Mouse (Mus musculus) midbrain, embryonic 13.5 days (tissue): ENCODE results near the gene Usp35. TPM values are rescaled to one million over a fixed set of nuclear protein-coding genes. Genes with fewer than 3 reads are reported as not detected.

Source experiments
- ATAC-seq: fragments of 200-750 bp; cut with Nextera tagmentation; 2 replicates; pipeline ENCODE4 v1.8.0; 2017; ENCODE audit warnings: mild to moderate bottlenecking, moderate TSS enrichment, moderate library complexity
- H3K27ac ChIP-seq: fragments of 300-500 bp; sonication (generic); 2 replicates; pipeline ENCODE4 v1.5.1; 2015; ENCODE audit warnings: inconsistent platforms, mild to moderate bottlenecking, moderate library complexity
- H3K27me3 ChIP-seq: fragments of 300-500 bp; sonication (generic); 2 replicates; pipeline ENCODE4 v1.6.1; 2015; ENCODE audit warnings: mild to moderate bottlenecking, inconsistent platforms
- H3K36me3 ChIP-seq: fragments of 300-500 bp; sonication (generic); 2 replicates; pipeline ENCODE4 v1.6.1; 2015; ENCODE audit warnings: mild to moderate bottlenecking, inconsistent platforms
- H3K4me1 ChIP-seq: fragments of 300-500 bp; sonication (generic); replicated peaks from 2 replicates; pipeline ENCODE4 v1.6.1; 2015; ENCODE audit warnings: inconsistent platforms
- H3K4me2 ChIP-seq: fragments of 300-500 bp; sonication (generic); replicated peaks from 2 replicates; pipeline ENCODE4 v1.6.1; 2015; ENCODE audit warnings: moderate library complexity, mild to moderate bottlenecking, inconsistent platforms
- H3K4me3 ChIP-seq: fragments of 300-500 bp; sonication (generic); replicated peaks from 2 replicates; pipeline ENCODE4 v1.5.1; 2015; ENCODE audit warnings: mild to moderate bottlenecking, inconsistent platforms
- H3K9ac ChIP-seq: fragments of 300-500 bp; sonication (generic); replicated peaks from 2 replicates; pipeline ENCODE4 v1.6.1; 2015; ENCODE audit warnings: mild to moderate bottlenecking, inconsistent platforms
- H3K9me3 ChIP-seq: fragments of 300-500 bp; sonication (generic); 2 replicates; pipeline ENCODE4 v1.6.1; 2016; ENCODE audit warnings: mild to moderate bottlenecking, inconsistent platforms
- WGBS: fragments of 180-500 bp; shearing (Covaris S2); methylation state at CpG from one replicate; pipeline ENCODE4 v1.1.7; 2015; 5-methylcytosine and 5-hydroxymethylcytosine counted together
- polyA plus RNA-seq: library from polyadenylated mRNA; unstranded; fragments of >200 nt; fragmentation: Nextera tagmentation; extraction: Ambion mirVana; gene quantifications from 2 replicates; pipeline ENCODE4 v1.2.1, GENCODE M21; 2015

Usp35 gene
- polyA plus RNA-seq, 1 experiment from 2014 or later, result 2.8 TPM

- WGBS, result 80% methylated on average over 5 of the region's 5 CpGs
- ATAC-seq, result no peak
Observed at GRCm38 (mm10) chr7:97356253-97356652, 24.4 kb upstream of the Usp35 start.

GRCm38 (mm10) chr7:97355068-97355841, 23.4 kb upstream of the Usp35 start:
- Histone ChIP-seq H3K27me3 (no peaks in the 10 kb centered on the region), H3K4me1 (no peaks in the 10 kb centered on the region)
- no peak for ATAC-seq

More at GRCm38 (mm10) chr7:97356253-97356652, 24.4 kb upstream of the Usp35 start:
- Histone ChIP-seq H3K9ac (no peak overlapping the region), H3K9me3 (no peaks in the 10 kb centered on the region), H3K36me3 (no peaks in the 10 kb centered on the region), H3K27ac (no peak overlapping the region), H3K4me3 (no peak overlapping the region), H3K4me1 (no peaks in the 10 kb centered on the region), H3K4me2 (no peak overlapping the region), H3K27me3 (no peaks in the 10 kb centered on the region)

GRCm38 (mm10) chr7:97353356-97353755, 21.5 kb upstream of the Usp35 start:
- H3K36me3 ChIP-seq, result peaks cover 3% of the 10 kb centered on the region; the same call in 1 of the 2 replicates
- 94% methylated on average over 6 of the region's 6 CpGs for WGBS
- no peaks in the 10 kb centered on the region for H3K4me1 ChIP-seq
- no peak for ATAC-seq
- no peak overlapping the region for H3K4me3 ChIP-seq
- no peaks in the 10 kb centered on the region for H3K9me3 ChIP-seq
- H3K4me2 ChIP-seq, result no peak overlapping the region
- H3K9ac ChIP-seq, result no peak overlapping the region
- H3K27me3 ChIP-seq, result no peaks in the 10 kb centered on the region
- no peak overlapping the region for H3K27ac ChIP-seq

More at GRCm38 (mm10) chr7:97355068-97355841, 23.4 kb upstream of the Usp35 start:
- Histone ChIP-seq H3K9me3 (no peaks in the 10 kb centered on the region), H3K4me3 (no peak overlapping the region), H3K9ac (no peak overlapping the region), H3K27ac (no peak overlapping the region), H3K4me2 (no peak overlapping the region), H3K36me3 (no peaks in the 10 kb centered on the region)
- 46% methylated on average over 13 of the region's 13 CpGs for WGBS

- H3K36me3 ChIP-seq, result peaks cover 14% of the 10 kb centered on the region
- 90% methylated on average over 11 of the region's 11 CpGs for WGBS
- H3K4me2 ChIP-seq, result no peak overlapping the region
- no peaks in the 10 kb centered on the region for H3K4me1 ChIP-seq
- ATAC-seq, result no peak
- no peaks in the 10 kb centered on the region for H3K9me3 ChIP-seq
- H3K27me3 ChIP-seq, result no peaks in the 10 kb centered on the region
- H3K9ac ChIP-seq, result no peak overlapping the region
- no peak overlapping the region for H3K4me3 ChIP-seq
- no peak overlapping the region for H3K27ac ChIP-seq
Observed at GRCm38 (mm10) chr7:97351792-97352513, 20.1 kb upstream of the Usp35 start.

GRCm38 (mm10) chr7:97350891-97351290, 19.1 kb upstream of the Usp35 start:
- no peak overlapping the region for H3K4me2 ChIP-seq
- H3K9ac ChIP-seq, result no peak overlapping the region
- H3K27ac ChIP-seq, result no peak overlapping the region
- H3K4me3 ChIP-seq, result no peak overlapping the region
- ATAC-seq, result no peak
- H3K9me3 ChIP-seq, result no peaks in the 10 kb centered on the region
- peaks cover 14% of the 10 kb centered on the region for H3K36me3 ChIP-seq
- 0 out of 2 replicates have a peak, but pooled peaks cover 3% of the 10 kb centered on the region for H3K4me1 ChIP-seq
- no peaks in the 10 kb centered on the region for H3K27me3 ChIP-seq
- 74% methylated on average over 5 of the region's 5 CpGs for WGBS

GRCm38 (mm10) chr7:97349438-97349837, 17.6 kb upstream of the Usp35 start:
- no peak for ATAC-seq
- 85% methylated on average over 6 of the region's 6 CpGs for WGBS

GRCm38 (mm10) chr7:97348836-97349235, 17.0 kb upstream of the Usp35 start:
- ATAC-seq, result no peak
- no peak overlapping the region for H3K27ac ChIP-seq
- peaks cover 14% of the 10 kb centered on the region for H3K36me3 ChIP-seq
- no peak overlapping the region for H3K9ac ChIP-seq
- 0 out of 2 replicates have a peak, but pooled peaks cover 3% of the 10 kb centered on the region for H3K4me1 ChIP-seq
- no peaks in the 10 kb centered on the region for H3K27me3 ChIP-seq
- no peak overlapping the region for H3K4me2 ChIP-seq
- H3K4me3 ChIP-seq, result no peak overlapping the region
- H3K9me3 ChIP-seq, result no peaks in the 10 kb centered on the region
- WGBS, result 73% methylated on average over 5 of the region's 5 CpGs

More at GRCm38 (mm10) chr7:97349438-97349837, 17.6 kb upstream of the Usp35 start:
- no peaks in the 10 kb centered on the region for H3K9me3 ChIP-seq
- H3K4me1 ChIP-seq, result 0 out of 2 replicates have a peak, but pooled peaks cover 3% of the 10 kb centered on the region
- H3K9ac ChIP-seq, result no peak overlapping the region
- no peak overlapping the region for H3K4me2 ChIP-seq
- H3K4me3 ChIP-seq, result no peak overlapping the region
- H3K36me3 ChIP-seq, result peaks cover 14% of the 10 kb centered on the region
- no peaks in the 10 kb centered on the region for H3K27me3 ChIP-seq
- no peak overlapping the region for H3K27ac ChIP-seq

- H3K4me2 ChIP-seq, result no peak overlapping the region
- H3K9ac ChIP-seq, result no peak overlapping the region
- 0 out of 2 replicates have a peak, but pooled peaks cover 3% of the 10 kb centered on the region for H3K4me1 ChIP-seq
- H3K36me3 ChIP-seq, result peaks cover 14% of the 10 kb centered on the region
- no peaks in the 10 kb centered on the region for H3K9me3 ChIP-seq
- H3K4me3 ChIP-seq, result no peak overlapping the region
- H3K27ac ChIP-seq, result no peak overlapping the region
- H3K27me3 ChIP-seq, result no peaks in the 10 kb centered on the region
- no peak for ATAC-seq
- 80% methylated on average over 3 of the region's 3 CpGs for WGBS
Observed at GRCm38 (mm10) chr7:97348318-97348717, 16.5 kb upstream of the Usp35 start.

- no peak overlapping the region for H3K27ac ChIP-seq
- no peak overlapping the region for H3K4me3 ChIP-seq
- H3K9ac ChIP-seq, result no peak overlapping the region
- no peaks in the 10 kb centered on the region for H3K27me3 ChIP-seq
- no peaks in the 10 kb centered on the region for H3K9me3 ChIP-seq
- WGBS, result 96% methylated on average over 15 of the region's 15 CpGs
- 0 out of 2 replicates have a peak, but pooled peaks cover 3% of the 10 kb centered on the region for H3K4me1 ChIP-seq
- H3K4me2 ChIP-seq, result no peak overlapping the region
- ATAC-seq, result no peak
- H3K36me3 ChIP-seq, result peaks cover 14% of the 10 kb centered on the region
Observed at GRCm38 (mm10) chr7:97347464-97347863, 15.6 kb upstream of the Usp35 start.

GRCm38 (mm10) chr7:97346822-97347166, 15.0 kb upstream of the Usp35 start:
- H3K4me3 ChIP-seq, result no peak overlapping the region
- no peak for ATAC-seq
- 0 out of 2 replicates have a peak, but pooled peaks cover 3% of the 10 kb centered on the region for H3K4me1 ChIP-seq
- H3K27me3 ChIP-seq, result no peaks in the 10 kb centered on the region
- no peak overlapping the region for H3K4me2 ChIP-seq
- no peaks in the 10 kb centered on the region for H3K9me3 ChIP-seq
- WGBS, result 73% methylated on average over 4 of the region's 4 CpGs
- peaks cover 14% of the 10 kb centered on the region for H3K36me3 ChIP-seq
- H3K27ac ChIP-seq, result no peak overlapping the region
- H3K9ac ChIP-seq, result no peak overlapping the region

GRCm38 (mm10) chr7:97346111-97346821, 14.4 kb upstream of the Usp35 start:
- Histone ChIP-seq H3K27ac (no peak overlapping the region), H3K27me3 (no peaks in the 10 kb centered on the region), H3K4me2 (no peak overlapping the region), H3K4me3 (no peak overlapping the region), H3K36me3 (peaks cover 14% of the 10 kb centered on the region), H3K9ac (no peak overlapping the region), H3K9me3 (no peaks in the 10 kb centered on the region), H3K4me1 (0 out of 2 replicates have a peak, but pooled peaks cover 3% of the 10 kb centered on the region)
- WGBS, result 73% methylated on average over 9 of the region's 9 CpGs
- no peak for ATAC-seq
